Mouse (Mus musculus) megakaryocyte, embryonic 14.5 days (primary cell): ENCODE measurements around the gene Tal1.

Experiments used
- FLI1 ChIP-seq: IDR thresholded peaks from 2 replicates; pipeline ENCODE4 v1.6.1; 2012; ENCODE audit warnings: low read length, inconsistent platforms, mixed read lengths
- GATA1 ChIP-seq: IDR thresholded peaks from 3 replicates; pipeline ENCODE4 v1.6.1; 2012; ENCODE audit warnings: mixed read lengths, low read length, inconsistent platforms, borderline replicate concordance

- TF ChIP-seq GATA1 (no peak), FLI1 (no peak)
Measured at GRCm38 (mm10) chr4:115090592-115090991, 34.4 kb downstream of the Tal1 start.
